Mouse (Mus musculus): ENCODE measurements around the gene Trp53rka. TPM values are rescaled to one million over a fixed set of nuclear protein-coding genes. Genes with fewer than 3 reads are reported as not detected.

The Trp53rka gene
- polyA plus RNA-seq (2014; fragmentation: Illumina TruSeq; extraction: RNeasy Lipid Tissue Mini Kit (QIAGEN cat#74804); ENCODE audit: low read depth, low replicate concordance) = 2.5 TPM

DNA sequence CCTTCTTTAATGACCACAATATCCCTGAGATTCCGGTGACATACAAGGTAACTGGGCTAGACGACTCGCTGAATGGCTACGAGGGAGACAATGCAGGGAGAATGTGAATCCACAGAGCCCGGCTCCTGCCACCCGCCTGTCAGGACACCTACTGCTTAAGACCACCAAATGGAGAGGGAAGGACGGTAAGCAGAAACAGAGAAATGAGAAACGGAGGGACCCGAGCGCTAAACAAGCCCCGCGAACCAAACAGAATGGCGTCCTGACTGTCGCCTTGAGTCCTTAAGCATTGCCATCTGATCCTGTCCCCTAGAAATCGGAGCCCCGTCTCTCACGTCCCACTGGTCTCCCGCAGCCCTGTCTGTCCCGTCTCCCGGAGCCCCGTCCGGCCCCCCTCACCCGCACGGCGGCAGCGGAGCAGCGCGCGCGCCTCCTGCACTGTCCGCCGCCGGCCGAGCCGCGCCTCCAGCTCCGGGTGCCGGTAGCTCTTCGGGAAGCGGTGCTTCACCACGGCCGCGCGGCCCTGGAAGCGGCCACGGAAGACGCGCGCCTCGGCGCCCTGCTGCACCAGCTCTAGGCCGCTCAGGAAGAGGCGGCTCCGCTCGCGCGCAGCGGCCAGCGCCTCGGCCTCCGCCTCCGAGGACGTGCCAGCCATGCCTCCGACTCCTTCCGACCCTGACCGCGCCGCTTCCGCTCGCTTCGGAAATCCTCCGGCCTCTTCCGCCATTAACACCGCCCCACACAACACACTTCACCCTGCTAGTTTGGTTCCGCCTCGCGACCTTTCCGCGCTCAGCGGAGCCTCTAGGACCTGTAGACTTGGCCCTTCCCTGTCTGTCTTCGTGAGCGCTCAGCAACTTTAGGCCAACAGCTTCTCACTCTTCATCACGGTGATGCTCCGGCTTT is at the start of gene Trp53rka:
Trp53rka (minus strand) TSS at position 677 of the 906 bp plus-strand sequence.

GRCm38 (mm10) chr2:165503259-165504203 is 10.4 kb upstream of the Trp53rka start, which contains the start of gene Slc2a10:
TSS of gene Slc2a10 (plus strand) at chr2:165503787.

DNA sequence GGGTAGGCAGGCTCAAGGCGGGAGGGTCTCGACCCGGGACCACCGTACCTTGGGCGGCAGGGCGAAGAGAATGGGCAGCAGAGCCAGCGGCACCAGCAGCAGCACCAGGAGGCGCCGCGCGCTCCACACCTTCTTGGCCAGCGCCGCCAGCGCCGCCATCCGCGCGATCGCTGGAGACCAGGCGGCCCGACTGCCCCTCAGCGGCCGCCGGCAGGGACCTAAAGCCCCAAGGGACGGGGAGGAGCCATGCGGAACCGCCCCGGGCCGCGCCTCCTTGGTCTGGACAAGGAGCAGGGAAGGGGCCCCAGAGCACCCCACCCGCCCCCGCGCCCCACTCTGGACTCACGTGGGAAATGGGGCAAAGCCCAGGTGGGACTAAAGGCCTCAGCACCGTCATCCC is 20.1 kb downstream of the Trp53rka start, which contains the start of gene Slc13a3:
Slc13a3 (minus strand) TSS at position 228 of the 400 bp plus-strand sequence.

Other genes starting within 250 kb of the Trp53rka start
- 2.9 TPM for gene Slc35c2, start 205.5 kb downstream of the Trp53rka start, polyA plus RNA-seq (2014; fragmentation: Illumina TruSeq; extraction: RNeasy Lipid Tissue Mini Kit (QIAGEN cat#74804); ENCODE audit: low read depth, low replicate concordance)
- gene Elmo2, start 166.8 kb downstream of the Trp53rka start, polyA plus RNA-seq (2014; fragmentation: Illumina TruSeq; extraction: RNeasy Lipid Tissue Mini Kit (QIAGEN cat#74804); ENCODE audit: low read depth, low replicate concordance) = 6.0 TPM
- gene Zfp663, start 124.6 kb downstream of the Trp53rka start, polyA plus RNA-seq (2014; fragmentation: Illumina TruSeq; extraction: RNeasy Lipid Tissue Mini Kit (QIAGEN cat#74804); ENCODE audit: low read depth, low replicate concordance) = not detected
- 1.4 TPM for gene Zfp334, start 105.1 kb downstream of the Trp53rka start, polyA plus RNA-seq (2014; fragmentation: Illumina TruSeq; extraction: RNeasy Lipid Tissue Mini Kit (QIAGEN cat#74804); ENCODE audit: low read depth, low replicate concordance)
- not detected for gene Ocstamp, start 92.9 kb downstream of the Trp53rka start, polyA plus RNA-seq (2014; fragmentation: Illumina TruSeq; extraction: RNeasy Lipid Tissue Mini Kit (QIAGEN cat#74804); ENCODE audit: low read depth, low replicate concordance)
- gene Slc13a3, start 20.1 kb downstream of the Trp53rka start, polyA plus RNA-seq (2014; fragmentation: Illumina TruSeq; extraction: RNeasy Lipid Tissue Mini Kit (QIAGEN cat#74804); ENCODE audit: low read depth, low replicate concordance) = 25.1 TPM
- 0.32 TPM for gene Slc2a10, start 10.5 kb upstream of the Trp53rka start, polyA plus RNA-seq (2014; fragmentation: Illumina TruSeq; extraction: RNeasy Lipid Tissue Mini Kit (QIAGEN cat#74804); ENCODE audit: low read depth, low replicate concordance)
- gene Eya2, start 101.7 kb upstream of the Trp53rka start, polyA plus RNA-seq (2014; fragmentation: Illumina TruSeq; extraction: RNeasy Lipid Tissue Mini Kit (QIAGEN cat#74804); ENCODE audit: low read depth, low replicate concordance) = 0.24 TPM

Data from kidney, adult 10 weeks (tissue).